Mouse (Mus musculus) stomach, embryonic 15.5 days (tissue): ENCODE measurements at regions not wholly inside any gene's neighbourhood (a gene's known extent, or its start where the extent isn't known, plus 50 kb on each side); places are given as distances from the start of the nearest gene placed in this dataset.
"Not testable (repeated sequence)": the region's sequence is repeated elsewhere in the genome, so short reads cannot be mapped to it uniquely, and the experiment has no call there.

Experiments used
- ATAC-seq: fragments of 200-750 bp; cut with Nextera tagmentation; 2 replicates; pipeline ENCODE4 v1.8.0; 2017; ENCODE audit warnings: low read depth, moderate number of reproducible peaks, moderate TSS enrichment; ENCODE audit not compliant: insufficient read depth, low FRiP score
- H3K27ac ChIP-seq: fragments of 300-500 bp; sonication (generic); 2 replicates; pipeline ENCODE4 v1.5.1; 2015; ENCODE audit warnings: mild to moderate bottlenecking, inconsistent platforms
- H3K27me3 ChIP-seq: fragments of 300-500 bp; sonication (generic); replicated peaks from 2 replicates; pipeline ENCODE4 v1.6.1; 2015; ENCODE audit warnings: inconsistent platforms
- H3K36me3 ChIP-seq: fragments of 300-500 bp; sonication (generic); 2 replicates; pipeline ENCODE4 v1.6.1; 2015; ENCODE audit warnings: inconsistent platforms
- H3K4me1 ChIP-seq: fragments of 300-500 bp; sonication (generic); 2 replicates; pipeline ENCODE4 v1.6.1; 2015; ENCODE audit warnings: inconsistent platforms
- H3K4me2 ChIP-seq: fragments of 300-500 bp; sonication (generic); 2 replicates; pipeline ENCODE4 v1.6.1; 2015; ENCODE audit warnings: mild to moderate bottlenecking, inconsistent platforms
- H3K4me3 ChIP-seq: fragments of 300-500 bp; sonication (generic); replicated peaks from 2 replicates; pipeline ENCODE4 v1.5.1; 2015; ENCODE audit warnings: inconsistent platforms
- H3K9ac ChIP-seq: fragments of 300-500 bp; sonication (generic); 2 replicates; pipeline ENCODE4 v1.6.1; 2015; ENCODE audit warnings: inconsistent platforms
- H3K9me3 ChIP-seq: fragments of 300-500 bp; sonication (generic); 2 replicates; pipeline ENCODE4 v1.6.1; 2016; ENCODE audit warnings: inconsistent platforms
- WGBS: fragments of 180-500 bp; shearing (Covaris S2); methylation state at CpG from one replicate; pipeline ENCODE4 v1.1.7; 2015; 5-methylcytosine and 5-hydroxymethylcytosine counted together

DNA sequence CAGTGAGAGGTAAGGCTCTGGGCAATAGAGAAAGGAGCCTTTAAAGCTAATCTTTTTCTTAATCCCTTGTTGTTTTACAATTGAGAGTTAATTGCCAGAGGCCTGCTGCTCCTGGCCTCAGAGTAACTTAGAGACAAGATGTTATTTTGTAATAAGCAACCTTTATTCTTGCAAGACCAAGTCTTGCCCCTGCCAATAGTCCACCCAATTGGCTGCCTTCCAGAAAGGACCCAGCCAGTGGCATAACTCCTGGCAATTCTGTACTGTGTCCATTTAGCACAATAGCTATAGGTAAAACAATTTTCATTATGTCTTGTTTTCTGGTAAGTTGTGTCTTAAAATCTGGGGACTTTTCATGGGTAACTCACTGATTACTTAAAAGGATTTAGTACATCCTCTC lies 411.9 kb upstream of the Ccdc54 start:
- Histone ChIP-seq H3K27me3 (no peaks in the 10 kb centered on the region), H3K4me1 (no peaks in the 10 kb centered on the region), H3K9me3 (no peaks in the 10 kb centered on the region), H3K27ac (no peak overlapping the region), H3K36me3 (no peaks in the 10 kb centered on the region), H3K4me3 (no peak overlapping the region), H3K9ac (no peak overlapping the region), H3K4me2 (no peak overlapping the region)
- no peak for ATAC-seq

GRCm38 (mm10) chr16:50964395-50964794 lies 373.4 kb upstream of the Ccdc54 start:
- no peaks in the 10 kb centered on the region for H3K9me3 ChIP-seq
- H3K36me3 ChIP-seq, result no peaks in the 10 kb centered on the region
- no peak for ATAC-seq
- no peaks in the 10 kb centered on the region for H3K27me3 ChIP-seq
- H3K4me3 ChIP-seq, result no peak overlapping the region
- WGBS, result 77% methylated on average over 1 of the region's 2 CpGs
- no peaks in the 10 kb centered on the region for H3K4me1 ChIP-seq
- no peak overlapping the region for H3K27ac ChIP-seq
- no peak overlapping the region for H3K9ac ChIP-seq
- H3K4me2 ChIP-seq, result no peak overlapping the region

DNA sequence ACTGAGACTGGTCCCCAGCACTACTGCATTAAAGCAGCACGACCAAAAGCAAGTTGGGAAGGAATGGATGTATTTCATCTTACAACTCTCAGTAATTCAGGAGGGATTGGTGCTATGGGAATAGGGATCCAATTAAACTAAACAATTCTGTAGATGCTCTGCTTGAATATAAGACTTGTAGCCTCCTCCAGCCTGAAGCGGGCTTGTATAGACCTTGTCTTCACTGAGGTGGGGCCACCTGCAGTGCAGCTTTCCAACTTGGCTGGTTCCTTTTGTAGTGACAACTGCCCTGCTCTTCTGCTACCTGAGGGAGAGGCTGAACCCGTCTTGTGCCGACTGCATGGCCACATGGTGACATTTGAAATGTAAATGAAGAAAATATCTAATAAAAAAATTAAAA lies 353.1 kb upstream of the Ccdc54 start:
- ATAC-seq, result no peak
- Histone ChIP-seq H3K4me1 (no peaks in the 10 kb centered on the region), H3K4me2 (no peak overlapping the region), H3K27me3 (no peaks in the 10 kb centered on the region), H3K9ac (no peak overlapping the region), H3K36me3 (no peaks in the 10 kb centered on the region), H3K27ac (no peak overlapping the region), H3K9me3 (no peaks in the 10 kb centered on the region), H3K4me3 (no peak overlapping the region)
- WGBS, result 80% methylated on average over 4 of the region's 4 CpGs

GRCm38 (mm10) chr16:50943581-50943980 lies 352.6 kb upstream of the Ccdc54 start:
- H3K27me3 ChIP-seq, H3K36me3 ChIP-seq, ATAC-seq, H3K9me3 ChIP-seq, H3K4me1 ChIP-seq, H3K4me3 ChIP-seq, H3K9ac ChIP-seq, H3K4me2 ChIP-seq, H3K27ac ChIP-seq: not testable (repeated sequence)
- 89% methylated on average over 6 of the region's 6 CpGs for WGBS

DNA sequence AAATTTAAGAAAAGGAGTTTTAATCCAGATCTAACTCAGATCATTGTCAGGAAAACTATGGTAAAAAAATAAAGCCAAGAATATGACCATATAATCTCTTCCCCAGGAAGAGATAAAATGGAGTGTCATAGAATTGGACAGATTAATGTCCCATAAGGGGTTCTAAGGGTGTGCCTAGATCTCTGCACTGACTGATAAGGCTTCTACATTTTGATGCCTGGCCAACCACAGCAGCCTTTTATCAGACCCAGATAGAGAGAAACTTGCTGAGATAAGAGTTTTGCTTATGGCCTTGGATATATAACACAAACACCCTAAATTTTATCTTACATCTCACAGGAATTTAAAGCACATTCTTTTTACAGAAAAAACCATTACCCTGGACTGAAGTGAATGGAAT lies 351.3 kb upstream of the Ccdc54 start:
- no peaks in the 10 kb centered on the region for H3K36me3 ChIP-seq
- H3K9ac ChIP-seq, result no peak overlapping the region
- H3K27ac ChIP-seq, result no peak overlapping the region
- no peak overlapping the region for H3K4me3 ChIP-seq
- H3K4me1 ChIP-seq, result no peaks in the 10 kb centered on the region
- H3K27me3 ChIP-seq, result no peaks in the 10 kb centered on the region
- no peak overlapping the region for H3K4me2 ChIP-seq
- no peaks in the 10 kb centered on the region for H3K9me3 ChIP-seq
- no peak for ATAC-seq

DNA sequence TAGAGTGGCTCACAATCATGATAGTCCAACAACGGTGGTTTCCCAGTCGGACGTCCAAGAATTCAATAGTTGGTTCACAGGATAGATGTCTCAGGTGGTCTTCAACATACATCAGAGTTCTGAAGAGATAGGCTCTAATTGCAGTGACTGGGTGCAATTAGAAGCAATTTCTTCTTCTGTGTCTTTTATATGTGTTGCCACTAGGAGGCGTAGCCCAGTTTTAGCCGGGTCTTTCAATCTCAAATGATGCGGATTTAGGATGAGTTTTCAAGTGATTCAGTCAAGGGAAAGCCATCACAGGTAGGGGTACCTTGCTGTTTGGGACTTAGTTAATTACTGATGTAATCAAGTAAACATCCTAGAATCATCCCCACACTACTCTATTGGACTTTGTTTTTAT lies 348.4 kb upstream of the Ccdc54 start:
- H3K9me3 ChIP-seq, result no peaks in the 10 kb centered on the region
- no peaks in the 10 kb centered on the region for H3K4me1 ChIP-seq
- H3K27me3 ChIP-seq, result no peaks in the 10 kb centered on the region
- H3K4me3 ChIP-seq, result no peak overlapping the region
- no peak for ATAC-seq
- no peak overlapping the region for H3K4me2 ChIP-seq
- H3K9ac ChIP-seq, result no peak overlapping the region
- 40% methylated on average over 6 of the region's 6 CpGs for WGBS
- H3K36me3 ChIP-seq, result no peaks in the 10 kb centered on the region
- H3K27ac ChIP-seq, result no peak overlapping the region

DNA sequence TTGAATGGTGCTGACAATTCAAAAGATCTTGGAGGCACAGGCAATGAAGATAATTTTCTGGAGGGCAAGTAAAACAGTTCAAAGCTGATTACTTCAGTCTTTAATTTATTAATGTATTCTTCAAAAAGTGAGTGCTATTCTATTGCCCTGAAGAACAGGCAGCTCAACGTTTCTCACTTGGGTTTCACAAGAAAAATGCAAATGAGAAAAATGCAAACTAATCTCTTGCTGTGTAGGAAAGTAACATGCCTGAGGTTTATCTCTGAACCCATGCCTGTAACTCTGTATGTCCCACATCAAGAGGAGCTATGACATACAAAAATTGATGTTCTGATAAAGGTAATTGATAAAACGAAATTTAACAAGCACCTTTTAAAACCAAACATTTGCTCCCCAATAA lies 316.8 kb upstream of the Ccdc54 start:
- H3K9ac ChIP-seq, result no peak overlapping the region
- H3K27me3 ChIP-seq, result no peaks in the 10 kb centered on the region
- H3K9me3 ChIP-seq, result no peaks in the 10 kb centered on the region
- ATAC-seq, result no peak
- H3K4me3 ChIP-seq, result no peak overlapping the region
- no peaks in the 10 kb centered on the region for H3K36me3 ChIP-seq
- no peaks in the 10 kb centered on the region for H3K4me1 ChIP-seq
- WGBS, result 52% methylated on average over 2 of the region's 2 CpGs
- H3K4me2 ChIP-seq, result no peak overlapping the region
- H3K27ac ChIP-seq, result no peak overlapping the region

- no peak for ATAC-seq
- Histone ChIP-seq H3K4me3 (no peak overlapping the region), H3K4me2 (no peak overlapping the region), H3K36me3 (no peaks in the 10 kb centered on the region), H3K4me1 (no peaks in the 10 kb centered on the region), H3K27me3 (no peaks in the 10 kb centered on the region), H3K27ac (no peak overlapping the region), H3K9ac (no peak overlapping the region), H3K9me3 (no peaks in the 10 kb centered on the region)
- WGBS, result 84% methylated on average over 2 of the region's 2 CpGs
Measured at GRCm38 (mm10) chr16:50899151-50899550, 308.2 kb upstream of the Ccdc54 start.

DNA sequence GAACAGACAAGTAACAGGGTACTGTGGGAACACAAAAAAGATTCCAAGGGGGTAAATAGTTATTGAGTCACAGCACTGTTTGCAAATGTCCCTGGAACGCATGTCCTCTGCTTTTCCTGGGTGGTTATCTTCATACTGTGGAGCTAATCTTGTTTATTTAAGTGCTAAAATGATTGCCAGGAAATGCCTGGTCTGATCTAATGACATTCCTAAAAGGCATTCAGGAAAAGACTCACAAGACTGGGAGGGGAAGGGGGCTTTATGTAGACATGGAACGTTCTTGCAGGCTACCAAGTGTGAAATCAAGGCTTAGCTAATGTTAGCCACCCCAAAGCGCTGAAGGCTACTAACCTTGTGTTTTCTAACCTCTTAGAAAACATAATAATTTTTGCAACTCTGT lies 287.0 kb upstream of the Ccdc54 start:
- Histone ChIP-seq H3K4me2 (no peak overlapping the region), H3K9me3 (no peaks in the 10 kb centered on the region), H3K36me3 (no peaks in the 10 kb centered on the region), H3K4me1 (no peaks in the 10 kb centered on the region), H3K9ac (no peak overlapping the region), H3K27me3 (no peaks in the 10 kb centered on the region), H3K27ac (no peak overlapping the region), H3K4me3 (no peak overlapping the region)
- WGBS, result 26% methylated on average over 3 of the region's 3 CpGs
- ATAC-seq, result no peak

DNA sequence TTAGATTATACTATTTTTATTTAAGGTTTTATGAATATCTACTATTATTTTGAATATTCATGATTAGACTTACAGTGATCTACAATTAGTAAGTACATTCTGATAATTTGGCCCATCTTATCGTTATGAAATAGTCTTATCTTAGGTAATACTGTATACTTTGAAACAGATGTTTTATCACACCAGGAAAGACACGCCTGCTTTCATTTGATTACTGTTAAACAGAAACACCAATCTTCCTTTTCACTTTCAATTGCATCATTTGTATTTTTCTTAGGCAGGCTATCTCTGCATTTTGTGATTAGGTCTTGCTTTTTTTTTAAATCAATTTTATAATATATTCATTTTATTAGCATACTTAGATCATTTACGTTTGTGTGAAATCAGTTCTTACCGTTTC lies 280.4 kb upstream of the Ccdc54 start:
- ATAC-seq, result no peak
- no peaks in the 10 kb centered on the region for H3K4me1 ChIP-seq
- no peak overlapping the region for H3K9ac ChIP-seq
- no peak overlapping the region for H3K4me2 ChIP-seq
- H3K9me3 ChIP-seq, result no peaks in the 10 kb centered on the region
- no peak overlapping the region for H3K4me3 ChIP-seq
- no peak overlapping the region for H3K27ac ChIP-seq
- no peaks in the 10 kb centered on the region for H3K27me3 ChIP-seq
- WGBS, result 82% methylated on average over 4 of the region's 4 CpGs
- H3K36me3 ChIP-seq, result no peaks in the 10 kb centered on the region

GRCm38 (mm10) chr16:50863565-50863964 lies 272.6 kb upstream of the Ccdc54 start:
- ATAC-seq, result no peak
- no peaks in the 10 kb centered on the region for H3K36me3 ChIP-seq
- no peak overlapping the region for H3K4me2 ChIP-seq
- H3K27me3 ChIP-seq, result no peaks in the 10 kb centered on the region
- H3K27ac ChIP-seq, result no peak overlapping the region
- H3K9me3 ChIP-seq, result no peaks in the 10 kb centered on the region
- WGBS, result 65% methylated on average over 5 of the region's 5 CpGs
- no peak overlapping the region for H3K4me3 ChIP-seq
- H3K4me1 ChIP-seq, result no peaks in the 10 kb centered on the region
- H3K9ac ChIP-seq, result no peak overlapping the region

GRCm38 (mm10) chr16:50859513-50859912 lies 268.6 kb upstream of the Ccdc54 start:
- no peak for ATAC-seq
- Histone ChIP-seq H3K4me2 (no peak overlapping the region), H3K4me1 (no peaks in the 10 kb centered on the region), H3K27ac (no peak overlapping the region), H3K36me3 (no peaks in the 10 kb centered on the region), H3K9ac (no peak overlapping the region), H3K9me3 (no peaks in the 10 kb centered on the region), H3K4me3 (no peak overlapping the region), H3K27me3 (no peaks in the 10 kb centered on the region)
- WGBS, result 81% methylated on average over 1 of the region's 1 CpGs

DNA sequence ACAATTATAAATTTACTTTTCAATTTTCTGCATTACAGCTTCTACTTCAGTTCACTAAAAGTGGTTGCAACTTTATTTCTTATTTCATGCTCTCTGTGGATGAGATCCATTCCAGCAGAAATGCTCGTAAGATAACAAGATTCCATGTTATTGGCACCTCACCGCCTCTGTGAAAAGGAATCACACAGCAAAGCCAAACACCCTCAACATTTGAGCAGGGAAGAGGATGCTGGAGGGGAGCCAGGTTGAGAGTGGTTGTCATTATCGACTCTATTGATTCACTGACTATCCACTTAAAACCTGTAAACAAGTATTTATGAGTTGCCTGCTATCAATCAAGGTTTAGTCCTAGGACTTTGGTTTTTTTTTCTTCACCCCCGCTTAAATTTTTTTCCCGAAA lies 261.1 kb upstream of the Ccdc54 start:
- Histone ChIP-seq H3K9ac (no peak overlapping the region), H3K9me3 (no peaks in the 10 kb centered on the region), H3K36me3 (no peaks in the 10 kb centered on the region), H3K4me2 (no peak overlapping the region), H3K4me3 (no peak overlapping the region), H3K27ac (no peak overlapping the region), H3K27me3 (no peaks in the 10 kb centered on the region), H3K4me1 (no peaks in the 10 kb centered on the region)
- ATAC-seq, result no peak
- 78% methylated on average over 5 of the region's 5 CpGs for WGBS
